Mouse (Mus musculus) cortical plate, adult 2 months (tissue): ENCODE data around the gene Prf1.

Experiments used
- CTCF ChIP-seq: fragments of 200-500 bp; IDR thresholded peaks from 2 replicates; pipeline ENCODE4 v1.5.1; 2011; ENCODE audit warnings: mild to moderate bottlenecking, control low read depth, low read length; ENCODE audit not compliant: insufficient read depth; ENCODE audit errors: extremely low read depth
- POLR2A ChIP-seq: fragments of 200-500 bp; IDR thresholded peaks from 2 replicates; pipeline ENCODE4 v1.6.1; 2011; ENCODE audit warnings: mild to moderate bottlenecking, low read length, control low read depth; ENCODE audit not compliant: insufficient read depth; ENCODE audit errors: extremely low read depth

- no peak for TF ChIP-seq CTCF
- no peak for TF ChIP-seq POLR2A
These were observed 39.0 kb downstream of the Prf1 start for GRCm38 (mm10) chr10:61336592-61336991.
